Mouse (Mus musculus): Measurements from ENCODE around the gene Fndc5. TPM values are rescaled to one million over a fixed set of nuclear protein-coding genes. Genes with fewer than 3 reads are reported as not detected.

Gene Fndc5
- total RNA-seq (2015): not detected in 2 replicates
- total RNA-seq (2017): not detected in 2 replicates

- no peak for ATAC-seq (replicated peaks; ENCODE audit: poor library complexity)
These were observed at the start of gene Fndc5 for GRCm38 (mm10) chr4:129136579-129137391. TSS of gene Fndc5 (plus strand) at chr4:129136999.

GRCm38 (mm10) chr4:129087850-129088249 lies 48.9 kb upstream of the Fndc5 start:
- no peak for ATAC-seq (replicated peaks; ENCODE audit: poor library complexity)

- no peak for ATAC-seq (replicated peaks; ENCODE audit: poor library complexity)
These were observed 41.5 kb upstream of the Fndc5 start for GRCm38 (mm10) chr4:129095276-129095675.

GRCm38 (mm10) chr4:129097006-129097405 lies 39.8 kb upstream of the Fndc5 start:
- no peak for ATAC-seq (replicated peaks; ENCODE audit: poor library complexity)

GRCm38 (mm10) chr4:129102133-129102829 lies 34.5 kb upstream of the Fndc5 start:
- no peak for ATAC-seq (replicated peaks; ENCODE audit: poor library complexity)

- ATAC-seq (replicated peaks; ENCODE audit: poor library complexity): no peak
These were observed 31.4 kb upstream of the Fndc5 start, which contains the start of gene Tmem54 for GRCm38 (mm10) chr4:129105356-129105755. TSS of gene Tmem54 (plus strand) at chr4:129105548.

GRCm38 (mm10) chr4:129106073-129106472 lies 30.7 kb upstream of the Fndc5 start:
- ATAC-seq (replicated peaks; ENCODE audit: poor library complexity): no peak

GRCm38 (mm10) chr4:129107348-129107899 lies 29.4 kb upstream of the Fndc5 start:
- ATAC-seq (replicated peaks; ENCODE audit: poor library complexity): no peak

- ATAC-seq (replicated peaks; ENCODE audit: poor library complexity): no peak
These were observed 28.2 kb upstream of the Fndc5 start for GRCm38 (mm10) chr4:129108624-129109023.

GRCm38 (mm10) chr4:129110804-129111203 lies 26.0 kb upstream of the Fndc5 start:
- no peak for ATAC-seq (replicated peaks; ENCODE audit: poor library complexity)

- ATAC-seq (replicated peaks; ENCODE audit: poor library complexity): no peak
These were observed 25.4 kb upstream of the Fndc5 start for GRCm38 (mm10) chr4:129111350-129111749.

- no peak for ATAC-seq (replicated peaks; ENCODE audit: poor library complexity)
These were observed 24.6 kb upstream of the Fndc5 start for GRCm38 (mm10) chr4:129112231-129112630.

GRCm38 (mm10) chr4:129113083-129113988 lies 23.5 kb upstream of the Fndc5 start:
- peak; percentile 97 for ATAC-seq (replicated peaks; ENCODE audit: poor library complexity)

GRCm38 (mm10) chr4:129116703-129117102 lies 20.1 kb upstream of the Fndc5 start:
- no peak for ATAC-seq (replicated peaks; ENCODE audit: poor library complexity)

- ATAC-seq (replicated peaks; ENCODE audit: poor library complexity): no peak
These were observed 18.9 kb upstream of the Fndc5 start for GRCm38 (mm10) chr4:129117720-129118510.

- ATAC-seq (replicated peaks; ENCODE audit: poor library complexity): no peak
These were observed 17.1 kb upstream of the Fndc5 start for GRCm38 (mm10) chr4:129119708-129120107.

- peak; percentile 91 for ATAC-seq (replicated peaks; ENCODE audit: poor library complexity)
These were observed 16.0 kb upstream of the Fndc5 start for GRCm38 (mm10) chr4:129120520-129121445.

- no peak for ATAC-seq (replicated peaks; ENCODE audit: poor library complexity)
These were observed 15.2 kb upstream of the Fndc5 start, which contains the start of gene Hpca for GRCm38 (mm10) chr4:129121569-129122086. TSS of gene Hpca (minus strand) at chr4:129122036.

Measured in megakaryocyte progenitor cell, adult 5-6 weeks (primary cell).